Mouse (Mus musculus): ENCODE results near the gene Arhgef3. TPM values are rescaled to one million over a fixed set of nuclear protein-coding genes. Genes with fewer than 3 reads are reported as not detected.
"Not testable (repeated sequence)": the region's sequence is repeated elsewhere in the genome, so short reads cannot be mapped to it uniquely, and the experiment has no call there.

Arhgef3 gene
- total and polyA plus RNA-seq, 2 experiments from 2014 or later = 12.3 to 17.7 TPM

DNA sequence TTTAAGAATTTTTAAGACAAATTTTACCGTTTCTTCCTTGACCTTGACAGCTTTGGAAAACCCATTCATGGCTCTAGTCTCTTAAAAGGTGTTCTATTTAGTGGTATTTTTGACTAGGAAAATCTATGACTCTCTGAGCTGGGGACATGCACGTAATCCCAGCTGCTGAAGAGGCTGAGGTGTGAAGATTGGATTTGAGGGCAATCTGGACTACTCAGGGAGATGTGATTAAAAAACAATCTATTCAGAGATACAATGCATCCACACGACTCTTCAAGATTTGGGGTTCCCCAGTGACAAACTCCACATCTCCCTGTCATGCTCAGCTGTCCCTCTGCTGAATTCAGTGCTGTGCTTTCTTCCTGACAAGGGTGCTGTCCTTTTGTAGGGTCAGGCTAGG lies 84.4 kb downstream of the Arhgef3 start:
- no peak for TF ChIP-seq CTCF (IDR thresholded peaks at IDR 0.05; ENCODE audit: low read depth)
- ATAC-seq = no peak
- no peak overlapping the region for H3K27ac ChIP-seq (ENCODE audit: low read depth, low read length)
- WGBS = 78% methylated on average over 3 of the region's 3 CpGs
- H3K4me2 ChIP-seq (ENCODE audit: low read depth) = no peak overlapping the region
- no peaks in the 10 kb centered on the region for H3K9me3 ChIP-seq (ENCODE audit: low read length)
- H3K27me3 ChIP-seq (ENCODE audit: insufficient read depth, low read length) = no peaks in the 10 kb centered on the region
- no peaks in the 10 kb centered on the region for H3K36me3 ChIP-seq (ENCODE audit: insufficient read depth)
- H3K9ac ChIP-seq = no peak overlapping the region
- H3K4me1 ChIP-seq (ENCODE audit: insufficient read depth) = no peaks in the 10 kb centered on the region
- no peak overlapping the region for H3K4me3 ChIP-seq (ENCODE audit: low read depth, low read length)
- no peak for DNase-seq

DNA sequence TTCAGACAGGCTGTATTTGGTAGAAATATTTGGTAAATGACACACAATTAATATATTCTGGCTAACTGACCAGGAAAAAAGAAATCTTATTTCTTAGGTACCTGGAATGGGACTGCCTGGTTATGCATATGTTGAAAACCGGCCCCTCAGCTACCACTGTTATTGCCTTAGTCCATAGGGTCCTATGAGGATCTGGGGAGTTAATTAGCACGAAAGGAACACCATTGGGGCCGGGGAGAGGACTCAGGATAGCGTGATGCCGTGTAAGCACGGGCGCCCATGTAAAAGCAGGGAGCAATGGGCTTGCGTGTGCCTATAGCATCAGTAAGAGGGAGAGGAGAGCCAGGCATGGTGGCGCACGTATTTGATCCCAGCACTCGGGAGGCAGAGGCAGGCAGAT lies 85.2 kb downstream of the Arhgef3 start:
- Histone ChIP-seq H3K9ac (no peak overlapping the region), H3K27ac (ENCODE audit: low read depth, low read length) (no peak overlapping the region), H3K4me1 (ENCODE audit: insufficient read depth) (no peaks in the 10 kb centered on the region), H3K36me3 (ENCODE audit: insufficient read depth) (no peaks in the 10 kb centered on the region), H3K4me2 (ENCODE audit: low read depth) (no peak overlapping the region), H3K9me3 (ENCODE audit: low read length) (no peaks in the 10 kb centered on the region), H3K27me3 (ENCODE audit: insufficient read depth, low read length) (no peaks in the 10 kb centered on the region), H3K4me3 (ENCODE audit: low read depth, low read length) (no peak overlapping the region)
- DNase-seq (no peak), ATAC-seq (no peak)
- no peak for TF ChIP-seq CTCF (IDR thresholded peaks at IDR 0.05; ENCODE audit: low read depth)
- 96% methylated on average over 11 of the region's 11 CpGs for WGBS

DNA sequence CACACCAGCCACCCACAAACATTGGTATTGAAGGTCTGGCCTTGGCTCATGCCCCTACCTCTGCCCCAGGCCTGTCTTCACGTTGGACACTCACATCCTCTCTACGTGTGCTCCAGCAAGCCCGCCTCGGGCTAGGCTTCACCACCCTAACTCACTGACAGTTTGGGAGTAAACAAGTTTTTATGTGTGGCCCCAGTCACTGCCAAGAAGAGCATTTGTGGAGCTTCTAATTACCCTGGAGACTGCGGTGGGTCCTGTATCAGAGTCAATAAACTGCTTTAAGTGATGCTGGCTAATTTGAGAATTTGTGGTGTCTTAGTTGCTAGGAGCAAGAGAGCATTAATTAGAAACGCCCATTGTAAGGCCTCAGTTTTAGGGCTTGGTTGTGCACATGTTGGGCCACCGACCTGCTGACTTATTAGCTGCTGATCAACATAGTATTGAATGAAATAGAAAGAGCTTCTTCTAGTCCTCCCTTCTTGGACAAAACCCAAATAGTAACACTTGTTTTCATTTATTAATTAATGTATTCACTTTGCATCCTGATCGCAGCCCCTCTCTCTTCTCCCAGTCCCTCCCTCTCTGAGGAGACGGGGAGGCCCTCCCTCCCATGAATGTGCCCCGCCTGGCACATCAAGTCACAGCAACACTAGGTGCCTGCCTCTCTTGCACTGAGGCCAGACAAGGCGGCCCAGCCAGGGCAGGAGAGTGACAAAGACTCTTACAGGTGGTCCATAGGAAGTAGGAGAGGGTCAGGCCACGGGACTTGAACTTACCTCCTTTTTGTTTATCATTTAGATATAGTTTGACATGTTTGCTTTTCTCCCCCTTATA lies 86.3 kb downstream of the Arhgef3 start:
- Histone ChIP-seq H3K36me3 (ENCODE audit: insufficient read depth) (no peaks in the 10 kb centered on the region), H3K27me3 (ENCODE audit: insufficient read depth, low read length) (no peaks in the 10 kb centered on the region), H3K4me3 (ENCODE audit: low read depth, low read length) (no peak overlapping the region), H3K9ac (no peak overlapping the region), H3K4me2 (ENCODE audit: low read depth) (no peak overlapping the region), H3K4me1 (ENCODE audit: insufficient read depth) (no peaks in the 10 kb centered on the region), H3K27ac (ENCODE audit: low read depth, low read length) (no peak overlapping the region), H3K9me3 (ENCODE audit: low read length) (no peaks in the 10 kb centered on the region)
- WGBS = 27% methylated on average over 12 of the region's 12 CpGs
- DNase-seq (peak; percentile 10), ATAC-seq (peak; percentile 18; the same call in 1 of the 2 replicates)
- no peak for TF ChIP-seq CTCF (IDR thresholded peaks at IDR 0.05; ENCODE audit: low read depth)

- H3K4me2 ChIP-seq (ENCODE audit: low read depth) = no peak overlapping the region
Measured at GRCm38 (mm10) chr14:27201824-27202223, 87.1 kb downstream of the Arhgef3 start.

DNA sequence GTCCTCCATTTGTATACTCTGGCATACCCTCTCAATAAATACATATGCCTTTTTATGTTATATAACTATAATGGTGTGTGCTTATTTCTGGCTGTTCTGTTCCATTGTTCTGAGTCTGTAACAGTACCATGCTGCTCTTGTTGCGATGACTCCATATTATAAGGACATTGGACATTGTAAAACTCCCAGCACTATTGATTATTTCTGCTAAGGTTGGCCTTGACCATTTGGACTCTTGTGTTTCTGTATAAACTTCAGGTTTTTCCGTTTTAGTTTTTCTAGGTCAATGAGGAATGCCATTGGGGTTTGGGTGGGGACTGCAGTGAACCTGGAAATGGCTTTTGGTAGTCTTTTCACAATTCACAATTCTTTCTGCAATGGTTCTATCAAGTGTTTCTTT lies 90.0 kb downstream of the Arhgef3 start:
- H3K9me3 ChIP-seq (ENCODE audit: low read length) = no peaks in the 10 kb centered on the region
- no peak overlapping the region for H3K9ac ChIP-seq
- H3K4me3 ChIP-seq (ENCODE audit: low read depth, low read length) = no peak overlapping the region
- TF ChIP-seq CTCF (IDR thresholded peaks at IDR 0.05; ENCODE audit: low read depth) = no peak
- no peak overlapping the region for H3K4me2 ChIP-seq (ENCODE audit: low read depth)
- DNase-seq = no peak
- no peaks in the 10 kb centered on the region for H3K36me3 ChIP-seq (ENCODE audit: insufficient read depth)
- WGBS = 90% methylated on average over 2 of the region's 2 CpGs
- no peak overlapping the region for H3K27ac ChIP-seq (ENCODE audit: low read depth, low read length)
- no peaks in the 10 kb centered on the region for H3K4me1 ChIP-seq (ENCODE audit: insufficient read depth)
- ATAC-seq = no peak
- H3K27me3 ChIP-seq (ENCODE audit: insufficient read depth, low read length) = no peaks in the 10 kb centered on the region

More at GRCm38 (mm10) chr14:27201824-27202223, 87.1 kb downstream of the Arhgef3 start:
- Histone ChIP-seq H3K36me3 (ENCODE audit: insufficient read depth) (no peaks in the 10 kb centered on the region), H3K9me3 (ENCODE audit: low read length) (no peaks in the 10 kb centered on the region), H3K27ac (ENCODE audit: low read depth, low read length) (no peak overlapping the region), H3K4me1 (ENCODE audit: insufficient read depth) (no peaks in the 10 kb centered on the region), H3K27me3 (ENCODE audit: insufficient read depth, low read length) (no peaks in the 10 kb centered on the region), H3K4me3 (ENCODE audit: low read depth, low read length) (no peak overlapping the region), H3K9ac (no peak overlapping the region)
- TF ChIP-seq CTCF (IDR thresholded peaks at IDR 0.05; ENCODE audit: low read depth) = no peak
- ATAC-seq = no peak
- 48% methylated on average over 5 of the region's 5 CpGs for WGBS
- no peak for DNase-seq

GRCm38 (mm10) chr14:27206443-27206842 lies 91.7 kb downstream of the Arhgef3 start:
- Histone ChIP-seq H3K36me3 (ENCODE audit: insufficient read depth) (no peaks in the 10 kb centered on the region), H3K4me1 (ENCODE audit: insufficient read depth) (no peaks in the 10 kb centered on the region), H3K27me3 (ENCODE audit: insufficient read depth, low read length) (no peaks in the 10 kb centered on the region), H3K9me3 (ENCODE audit: low read length) (no peaks in the 10 kb centered on the region), H3K27ac (ENCODE audit: low read depth, low read length) (no peak overlapping the region), H3K4me3 (ENCODE audit: low read depth, low read length) (no peak overlapping the region), H3K9ac (no peak overlapping the region), H3K4me2 (ENCODE audit: low read depth) (no peak overlapping the region)
- no peak for TF ChIP-seq CTCF (IDR thresholded peaks at IDR 0.05; ENCODE audit: low read depth)
- DNase-seq = no peak
- no peak for ATAC-seq

GRCm38 (mm10) chr14:27209542-27209941 lies 94.8 kb downstream of the Arhgef3 start:
- no peak for ATAC-seq
- H3K9me3 ChIP-seq (ENCODE audit: low read length) = no peaks in the 10 kb centered on the region
- 93% methylated on average over 4 of the region's 4 CpGs for WGBS
- DNase-seq = no peak
- H3K4me2 ChIP-seq (ENCODE audit: low read depth) = no peak overlapping the region
- H3K36me3 ChIP-seq (ENCODE audit: insufficient read depth) = no peaks in the 10 kb centered on the region
- H3K9ac ChIP-seq = no peak overlapping the region
- H3K4me1 ChIP-seq (ENCODE audit: insufficient read depth) = no peaks in the 10 kb centered on the region
- no peak overlapping the region for H3K27ac ChIP-seq (ENCODE audit: low read depth, low read length)
- TF ChIP-seq CTCF (IDR thresholded peaks at IDR 0.05; ENCODE audit: low read depth) = no peak
- no peaks in the 10 kb centered on the region for H3K27me3 ChIP-seq (ENCODE audit: insufficient read depth, low read length)
- H3K4me3 ChIP-seq (ENCODE audit: low read depth, low read length) = no peak overlapping the region

- H3K36me3 ChIP-seq (ENCODE audit: insufficient read depth) = not testable (repeated sequence)
Measured at GRCm38 (mm10) chr14:27210801-27211200, 96.1 kb downstream of the Arhgef3 start.

More at GRCm38 (mm10) chr14:27210801-27211200, 96.1 kb downstream of the Arhgef3 start:
- H3K9ac ChIP-seq; H3K27ac ChIP-seq (ENCODE audit: low read depth, low read length); H3K9me3 ChIP-seq (ENCODE audit: low read length); H3K4me3 ChIP-seq (ENCODE audit: low read depth, low read length); DNase-seq; H3K4me1 ChIP-seq (ENCODE audit: insufficient read depth); H3K4me2 ChIP-seq (ENCODE audit: low read depth); ATAC-seq; H3K27me3 ChIP-seq (ENCODE audit: insufficient read depth, low read length): not testable (repeated sequence)
- 54% methylated on average over 9 of the region's 9 CpGs for WGBS

All from forebrain, postnatal 0 days (tissue).